Mouse (Mus musculus) spleen, adult 2 months (tissue): ENCODE results near the gene Gm47955. TPM values are rescaled to one million over a fixed set of nuclear protein-coding genes. Genes with fewer than 3 reads are reported as not detected.
"Not testable (repeated sequence)": the region's sequence is repeated elsewhere in the genome, so short reads cannot be mapped to it uniquely, and the experiment has no call there.

Experiments
- DNase-seq, 2 experiments: peaks; one replicate each; pipeline versions ENCODE4 v3.0.0 to v3.0.0-alpha.2; 2012 to 2021; ENCODE audit warnings: low spot score in 2 of 2, low read depth in 1 of 2
- H3K27ac ChIP-seq: fragments of 200-500 bp; 2 replicates; pipeline ENCODE4 v1.5.1; 2012; ENCODE audit warnings: low read length, inconsistent platforms; ENCODE audit not compliant: insufficient read depth
- H3K27me3 ChIP-seq: fragments of 200-500 bp; 2 replicates; pipeline ENCODE4 v1.6.1; 2012; ENCODE audit warnings: mild to moderate bottlenecking, moderate library complexity, low read length, inconsistent platforms; ENCODE audit not compliant: control insufficient read depth, insufficient read depth
- H3K36me3 ChIP-seq: fragments of 200-500 bp; 2 replicates; pipeline ENCODE4 v1.6.1; 2012; ENCODE audit warnings: mild to moderate bottlenecking, low read length, inconsistent platforms; ENCODE audit not compliant: control insufficient read depth, insufficient read depth
- H3K4me1 ChIP-seq: fragments of 200-500 bp; 2 replicates; pipeline ENCODE4 v1.6.1; 2011; ENCODE audit warnings: inconsistent platforms; ENCODE audit not compliant: control insufficient read depth, insufficient read depth, insufficient read length
- H3K4me3 ChIP-seq: fragments of 200-500 bp; 2 replicates; pipeline ENCODE4 v1.5.1; 2011; ENCODE audit warnings: mild to moderate bottlenecking, inconsistent platforms; ENCODE audit not compliant: insufficient read depth, insufficient read length; ENCODE audit errors: extremely low read depth
- CTCF ChIP-seq: fragments of 200-500 bp; IDR thresholded peaks from 2 replicates; pipeline ENCODE4 v1.5.1; 2011; ENCODE audit warnings: mild to moderate bottlenecking, inconsistent platforms; ENCODE audit not compliant: insufficient read depth, insufficient read length, insufficient replicate concordance; ENCODE audit errors: extremely low read depth
- POLR2A ChIP-seq: fragments of 200-500 bp; IDR thresholded peaks from 2 replicates; pipeline ENCODE4 v1.6.1; 2011; ENCODE audit warnings: low read depth, low read length, inconsistent platforms
- WGBS: fragments of 180-500 bp; shearing (Covaris S2); methylation state at CpG from one replicate; pipeline ENCODE4 v1.1.7; 2018; 5-methylcytosine and 5-hydroxymethylcytosine counted together
- polyA plus RNA-seq: library from polyadenylated mRNA; depleted of rRNA; stranded (reverse); fragments of >200 nt; gene quantifications from 2 replicates; pipeline ENCODE4 v1.2.3, GENCODE M21; 2012; rRNA removed

The Gm47955 gene
- not detected in 2 replicates for polyA plus RNA-seq

GRCm38 (mm10) chr1:82959870-82960385 is at the start of gene Gm47955:
Gene Gm47955, plus strand, starts transcription at chr1:82960286.
- H3K4me3 ChIP-seq, result no peak within 1 kb of the TSS
- DNase-seq, result no peak
- WGBS, result 91% methylated on average over 11 of the region's 11 CpGs
- TF ChIP-seq POLR2A, result no peak
- TF ChIP-seq CTCF, result no peak
- no peak within 1 kb of the TSS for H3K27ac ChIP-seq
- no peaks in the 10 kb centered on the region for H3K36me3 ChIP-seq
- no peaks in the 10 kb centered on the region for H3K27me3 ChIP-seq
- H3K4me1 ChIP-seq, result no peaks in the 10 kb centered on the region

GRCm38 (mm10) chr1:82913025-82913424 is 47.1 kb upstream of the Gm47955 start, which contains the start of gene A030005L19Rik:
Gene A030005L19Rik, plus strand, starts transcription at chr1:82913325.
- Histone ChIP-seq H3K4me1 (no peaks in the 10 kb centered on the region), H3K36me3 (no peaks in the 10 kb centered on the region), H3K27ac (no peak within 1 kb of the TSS), H3K27me3 (no peaks in the 10 kb centered on the region), H3K4me3 (no peak within 1 kb of the TSS)
- DNase-seq, result no peak
- 90% methylated on average over 3 of the region's 3 CpGs for WGBS
- TF ChIP-seq POLR2A, result no peak
- no peak for TF ChIP-seq CTCF

GRCm38 (mm10) chr1:82913434-82913833 is 46.7 kb upstream of the Gm47955 start:
- DNase-seq, result not testable (repeated sequence)

GRCm38 (mm10) chr1:82924650-82925049 is 35.4 kb upstream of the Gm47955 start, which contains the start of gene A030014E15Rik:
Gene A030014E15Rik, plus strand, starts transcription at chr1:82924917.
- Histone ChIP-seq H3K4me3 (no peak within 1 kb of the TSS), H3K4me1 (no peaks in the 10 kb centered on the region), H3K27me3 (no peaks in the 10 kb centered on the region), H3K27ac (no peak within 1 kb of the TSS), H3K36me3 (no peaks in the 10 kb centered on the region)
- TF ChIP-seq CTCF (no peak), POLR2A (no peak)
- 78% methylated on average over 6 of the region's 6 CpGs for WGBS
- DNase-seq, result no peak

More at GRCm38 (mm10) chr1:82913434-82913833, 46.7 kb upstream of the Gm47955 start:
- H3K27me3 ChIP-seq, H3K4me3 ChIP-seq, H3K36me3 ChIP-seq, H3K27ac ChIP-seq, H3K4me1 ChIP-seq: not testable (repeated sequence)
- 78% methylated on average over 5 of the region's 5 CpGs for WGBS

GRCm38 (mm10) chr1:82930558-82930957 is 29.5 kb upstream of the Gm47955 start:
- not testable (repeated sequence) for H3K27me3 ChIP-seq, DNase-seq, H3K4me1 ChIP-seq, H3K4me3 ChIP-seq, H3K27ac ChIP-seq, H3K36me3 ChIP-seq
- WGBS, result 91% methylated on average over 3 of the region's 3 CpGs

DNA sequence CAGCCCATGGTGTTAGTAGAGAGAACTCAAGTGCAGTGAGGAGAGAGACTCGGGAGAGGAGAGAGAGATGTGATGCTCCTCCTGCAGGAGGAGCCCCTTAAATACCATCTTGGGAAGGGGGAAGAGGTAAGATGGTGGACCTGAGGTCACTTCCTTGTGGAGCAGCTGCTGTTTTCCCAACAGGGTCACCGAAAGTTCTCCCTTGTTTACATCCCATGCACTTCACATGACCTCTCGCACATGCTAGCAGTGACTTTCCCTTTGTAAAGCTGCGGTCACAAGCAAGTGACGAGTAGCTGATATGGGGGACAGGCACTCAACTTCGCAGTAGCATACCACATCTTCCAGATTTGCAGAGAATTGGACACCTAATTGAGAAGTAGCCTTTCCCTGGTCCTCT is 28.8 kb upstream of the Gm47955 start, which contains the start of gene Gm6217:
TSS of gene Gm6217 (minus strand) at position 74 of the 400 bp plus-strand sequence.
- not testable (repeated sequence) for H3K27me3 ChIP-seq, H3K27ac ChIP-seq, H3K36me3 ChIP-seq, DNase-seq, H3K4me1 ChIP-seq, H3K4me3 ChIP-seq
- no CpG with 5 or more reads among the region's 6 CpGs for WGBS

DNA sequence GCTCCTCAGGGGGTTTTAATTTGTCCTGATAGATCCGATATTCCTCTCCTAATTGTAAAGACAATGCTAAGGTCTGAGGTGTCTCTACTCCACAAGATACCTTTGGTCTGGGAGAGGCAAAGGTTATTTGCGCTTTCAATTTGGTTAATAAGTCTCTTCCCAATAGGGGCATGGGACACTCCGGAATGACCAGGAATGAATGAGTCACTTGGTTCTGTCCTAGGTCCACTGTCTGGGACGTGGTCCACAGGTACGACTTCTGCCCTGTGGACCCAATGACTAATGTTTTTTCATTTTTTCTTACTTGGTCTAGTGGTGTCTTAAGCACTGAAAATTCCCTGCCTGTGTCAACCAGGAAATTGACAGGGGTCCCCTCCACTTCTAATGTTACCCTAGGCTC is 21.4 kb upstream of the Gm47955 start:
- H3K4me1 ChIP-seq, result no peaks in the 10 kb centered on the region
- DNase-seq, result no peak
- WGBS, result 93% methylated on average over 5 of the region's 5 CpGs
- H3K36me3 ChIP-seq, result no peaks in the 10 kb centered on the region
- no peak overlapping the region for H3K27ac ChIP-seq
- no peaks in the 10 kb centered on the region for H3K27me3 ChIP-seq
- no peak overlapping the region for H3K4me3 ChIP-seq
- no peak for TF ChIP-seq CTCF
- no peak for TF ChIP-seq POLR2A

- H3K4me1 ChIP-seq, H3K36me3 ChIP-seq, DNase-seq, H3K27ac ChIP-seq, H3K27me3 ChIP-seq, H3K4me3 ChIP-seq: not testable (repeated sequence)
- WGBS, result 90% methylated on average over 2 of the region's 2 CpGs
Observed at GRCm38 (mm10) chr1:82942505-82942904, 17.6 kb upstream of the Gm47955 start.

- no CpG with 5 or more reads among the region's 6 CpGs for WGBS
Observed at GRCm38 (mm10) chr1:82943295-82943694, 16.8 kb upstream of the Gm47955 start, which contains the start of gene A030003K21Rik. Gene A030003K21Rik, minus strand, starts transcription at chr1:82943388.

DNA sequence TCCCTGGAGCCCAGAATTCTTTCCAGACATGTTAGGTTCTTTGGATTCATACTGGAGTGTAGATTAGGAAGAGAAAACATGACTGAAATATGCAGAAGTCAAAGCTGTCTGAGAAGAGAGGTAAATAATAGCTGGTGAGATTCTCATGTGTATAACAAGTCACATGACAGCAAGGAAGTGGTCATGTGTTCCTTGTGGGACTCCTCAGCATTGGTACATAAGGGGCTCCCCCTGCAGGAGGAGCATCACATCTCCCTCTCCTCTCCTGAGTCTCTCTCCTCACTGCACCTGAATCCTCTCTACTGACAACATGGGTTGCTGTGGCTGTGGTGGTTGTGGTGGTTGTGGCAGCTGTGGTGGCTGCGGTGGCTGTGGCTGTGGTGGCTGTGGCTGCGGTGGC is 14.1 kb upstream of the Gm47955 start:
- not testable (repeated sequence) for H3K4me1 ChIP-seq, H3K27me3 ChIP-seq, H3K36me3 ChIP-seq, H3K4me3 ChIP-seq, H3K27ac ChIP-seq, DNase-seq
- WGBS, result 94% methylated on average over 2 of the region's 2 CpGs

More at GRCm38 (mm10) chr1:82943295-82943694, 16.8 kb upstream of the Gm47955 start, which contains the start of gene A030003K21Rik:
- not testable (repeated sequence) for H3K4me1 ChIP-seq, DNase-seq, H3K27me3 ChIP-seq, H3K27ac ChIP-seq, H3K4me3 ChIP-seq, H3K36me3 ChIP-seq
